ENCODE assay signal across 11 mouse cellular contexts in genomic region chr12:112961428-112961827, GRCm38 (mm10). TPM values are rescaled to one million over a fixed set of nuclear protein-coding genes. Genes with fewer than 3 reads are reported as not detected.
DNase-seq lines count a peak whose midpoint lies in the region; ATAC-seq and TF ChIP-seq lines count a peak whose summit lies in the region.
"Had no signal": no experiment of that assay in that cellular context is flagged by ENCODE, and none has a peak within 500 bp of the region (broad histone marks: within the 10 kb centered on the region; RNA-seq: fewer than 3 reads in every experiment).

No protein-coding gene starts in this region.

- 82% methylated on average over 7 of the region's 7 CpGs for WGBS in heart, embryonic 10.5 days
- 76% methylated on average over 7 of the region's 7 CpGs for WGBS in lung, embryonic 14.5 days

- no peak for TF ChIP-seq CTCF in lung, embryonic 14.5 days (IDR thresholded peaks at IDR 0.05; ENCODE audit: low read depth)

- peaks cover 19% of the 10 kb centered on the region for H3K4me1 ChIP-seq in heart, embryonic 10.5 days
- H3K4me1 ChIP-seq in lung, embryonic 14.5 days (ENCODE audit: insufficient read depth) = no peaks in the 10 kb centered on the region
- H3K4me1 ChIP-seq: limb, embryonic 12.5 days had no signal

- no peak overlapping the region for H3K27ac ChIP-seq in heart, embryonic 10.5 days
- H3K27ac ChIP-seq in lung, embryonic 14.5 days (ENCODE audit: low read depth) = 0 out of 2 replicates have a peak overlapping the region, but pooled peaks have one; percentile 3
- H3K27ac ChIP-seq: limb, embryonic 12.5 days had no signal

- no peak overlapping the region for H3K4me2 ChIP-seq in lung, embryonic 14.5 days
- H3K4me2 ChIP-seq: limb, embryonic 12.5 days had no signal

- peaks cover 76% of the 10 kb centered on the region for H3K36me3 ChIP-seq in heart, embryonic 10.5 days
- H3K36me3 ChIP-seq in lung, embryonic 14.5 days (ENCODE audit: insufficient read depth) = peaks cover 78% of the 10 kb centered on the region

- H3K4me3 ChIP-seq in heart, embryonic 10.5 days = no peak overlapping the region
- H3K4me3 ChIP-seq in lung, embryonic 14.5 days (ENCODE audit: low read depth, low read length) = no peak overlapping the region
- H3K4me3 ChIP-seq: limb, embryonic 12.5 days had no signal

- ATAC-seq in lung, embryonic 14.5 days (ENCODE audit: insufficient read depth) = no peak

- H3K9me3 ChIP-seq in heart, embryonic 10.5 days = no peaks in the 10 kb centered on the region
- no peaks in the 10 kb centered on the region for H3K9me3 ChIP-seq in lung, embryonic 14.5 days (ENCODE audit: low read depth, low read length)
- H3K9me3 ChIP-seq: limb, embryonic 12.5 days had no signal

- H3K27me3 ChIP-seq in heart, embryonic 10.5 days (ENCODE audit: insufficient read depth, poor library complexity, severe bottlenecking) = no peaks in the 10 kb centered on the region
- no peaks in the 10 kb centered on the region for H3K27me3 ChIP-seq in lung, embryonic 14.5 days (ENCODE audit: insufficient read depth, low read length)
- H3K27me3 ChIP-seq: limb, embryonic 12.5 days had no signal

- intact Hi-C loops in heart, postnatal 10 days (cut with DNase I) = no loop called here

- peak; percentile 95 for DNase-seq in heart, adult 11 months
- DNase-seq in heart, embryonic 10.5 days (ENCODE audit: low spot score) = no peak
- DNase-seq in lung, embryonic 14.5 days = no peak
- DNase-seq in lung, postnatal 10 days = no peak
- peak; percentile 57 to 67 for DNase-seq in cerebellum, postnatal 14 days
- peak; percentile 80 to 84 for DNase-seq in heart, postnatal 10 days
- no peak for DNase-seq in testis, postnatal 10 days (ENCODE audit: low spot score)
- DNase-seq in adrenal gland, adult 18-20 months (ENCODE audit: low spot score in 2 of 2) = no peak
- DNase-seq: B cell, adult 2 months; right cerebral cortex, adult 18-20 months had no signal

- H3K9ac ChIP-seq in lung, embryonic 14.5 days = no peak overlapping the region
- H3K9ac ChIP-seq: limb, embryonic 12.5 days had no signal

RNA-seq across cellular contexts. Expression of gene Btbd6, which starts 14.9 kb away (rescaled TPM):
- polyA plus RNA-seq in heart, embryonic 10.5 days (2016; fragmentation: Nextera tagmentation; extraction: Ambion mirVana) = 22.3 and 23.6 TPM in 2 replicates
- 26.4 and 26.7 TPM in 2 replicates for polyA plus RNA-seq in lung, embryonic 14.5 days (2014; fragmentation: Nextera tagmentation; extraction: Ambion mirVana)
- 10 to 100 TPM; 22.9 to 24.5 TPM for total RNA-seq in heart, postnatal 10 days (2021)
- total RNA-seq in adrenal gland, adult 18-20 months (2021) = 10 to 100 TPM; 14.9 to 15.5 TPM

RNA-seq across cellular contexts. Expression of gene Nudt14, which starts 19.5 kb away (rescaled TPM):
- 48.6 and 65.5 TPM in 2 replicates for polyA plus RNA-seq in heart, embryonic 10.5 days (2016; fragmentation: Nextera tagmentation; extraction: Ambion mirVana)
- 107 and 116 TPM in 2 replicates for polyA plus RNA-seq in lung, embryonic 14.5 days (2014; fragmentation: Nextera tagmentation; extraction: Ambion mirVana)
- total RNA-seq in heart, postnatal 10 days (2021) = 10 to 100 TPM; 11.7 to 11.8 TPM
- total RNA-seq in adrenal gland, adult 18-20 months (2021) = 10 to 100 TPM; 30.5 to 31.9 TPM

RNA-seq across cellular contexts. Expression of gene Jag2, which starts 31.9 kb away (rescaled TPM):
- 2.0 and 3.6 TPM in 2 replicates for polyA plus RNA-seq in heart, embryonic 10.5 days (2016; fragmentation: Nextera tagmentation; extraction: Ambion mirVana)
- polyA plus RNA-seq in lung, embryonic 14.5 days (2014; fragmentation: Nextera tagmentation; extraction: Ambion mirVana) = 6.3 and 8.0 TPM in 2 replicates
- 10 to 100 TPM; 36.1 to 38.5 TPM for total RNA-seq in heart, postnatal 10 days (2021)
- 1 to 10 TPM; 4.7 to 9.0 TPM for total RNA-seq in adrenal gland, adult 18-20 months (2021)

RNA-seq across cellular contexts. Expression of gene Brf1, which starts 39.1 kb away (rescaled TPM):
- 35.3 and 41.5 TPM in 2 replicates for polyA plus RNA-seq in heart, embryonic 10.5 days (2016; fragmentation: Nextera tagmentation; extraction: Ambion mirVana)
- 61.7 and 65.9 TPM in 2 replicates for polyA plus RNA-seq in lung, embryonic 14.5 days (2014; fragmentation: Nextera tagmentation; extraction: Ambion mirVana)
- 10 to 100 TPM; 29.3 to 35.8 TPM for total RNA-seq in heart, postnatal 10 days (2021)
- 10 to 100 TPM; 39.1 to 50.4 TPM for total RNA-seq in adrenal gland, adult 18-20 months (2021)

RNA-seq across cellular contexts. Expression of gene Pacs2, which starts 52.9 kb away (rescaled TPM):
- polyA plus RNA-seq in heart, embryonic 10.5 days (2016; fragmentation: Nextera tagmentation; extraction: Ambion mirVana) = 11.7 TPM in 2 replicates
- 12.3 and 15.6 TPM in 2 replicates for polyA plus RNA-seq in lung, embryonic 14.5 days (2014; fragmentation: Nextera tagmentation; extraction: Ambion mirVana)
- 10 to 100 TPM; 29.3 to 30.4 TPM for total RNA-seq in heart, postnatal 10 days (2021)
- 10 to 100 TPM; 34.3 to 38.0 TPM for total RNA-seq in adrenal gland, adult 18-20 months (2021)

Comparison
In these comparisons a context has a peak if more than half of its experiments do, and no peak if none do; other contexts are left out.
1. DNase-seq: peak in heart, adult 11 months (single experiment), cerebellum, postnatal 14 days (2 of 2) and heart, postnatal 10 days (2 of 2); none in heart, embryonic 10.5 days (single experiment), lung, embryonic 14.5 days (single experiment), lung, postnatal 10 days (single experiment), testis, postnatal 10 days (single experiment) and adrenal gland, adult 18-20 months (0 of 2).